Mouse (Mus musculus) forebrain, embryonic 13.5 days (tissue): ENCODE measurements around the gene Vmn2r85. TPM values are rescaled to one million over a fixed set of nuclear protein-coding genes. Genes with fewer than 3 reads are reported as not detected.

Source experiments
- ATAC-seq: fragments of 200-750 bp; cut with Nextera tagmentation; 2 replicates; pipeline ENCODE4 v1.8.0; 2017
- H3K27ac ChIP-seq: fragments of 300-500 bp; sonication (generic); 2 replicates; pipeline ENCODE4 v1.5.1; 2015; ENCODE audit warnings: inconsistent platforms, mild to moderate bottlenecking, moderate library complexity
- H3K27me3 ChIP-seq: fragments of 300-500 bp; sonication (generic); 2 replicates; pipeline ENCODE4 v1.6.1; 2015; ENCODE audit warnings: mild to moderate bottlenecking, inconsistent platforms
- H3K36me3 ChIP-seq: fragments of 300-500 bp; sonication (generic); 2 replicates; pipeline ENCODE4 v1.6.1; 2015; ENCODE audit warnings: mild to moderate bottlenecking, inconsistent platforms; ENCODE audit not compliant: poor library complexity, severe bottlenecking
- H3K4me1 ChIP-seq: fragments of 300-500 bp; sonication (generic); 2 replicates; pipeline ENCODE4 v1.6.1; 2015; ENCODE audit warnings: inconsistent platforms
- H3K4me2 ChIP-seq: fragments of 300-500 bp; sonication (generic); 2 replicates; pipeline ENCODE4 v1.6.1; 2015; ENCODE audit warnings: inconsistent platforms, mild to moderate bottlenecking, moderate library complexity
- H3K4me3 ChIP-seq: fragments of 300-500 bp; sonication (generic); 2 replicates; pipeline ENCODE4 v1.5.1; 2015; ENCODE audit warnings: mild to moderate bottlenecking, inconsistent platforms
- H3K9ac ChIP-seq: fragments of 300-500 bp; sonication (generic); 2 replicates; pipeline ENCODE4 v1.6.1; 2015; ENCODE audit warnings: mild to moderate bottlenecking, inconsistent platforms
- H3K9me3 ChIP-seq: fragments of 300-500 bp; sonication (generic); replicated peaks from 2 replicates; pipeline ENCODE4 v1.6.1; 2016; ENCODE audit warnings: inconsistent platforms
- WGBS: fragments of 180-500 bp; shearing (Covaris S2); methylation state at CpG from one replicate; pipeline ENCODE4 v1.1.7; 2015; 5-methylcytosine and 5-hydroxymethylcytosine counted together
- polyA plus RNA-seq: library from polyadenylated mRNA; unstranded; fragments of >200 nt; fragmentation: Nextera tagmentation; extraction: Ambion mirVana; gene quantifications from 2 replicates; pipeline ENCODE4 v1.2.1, GENCODE M21; 2015

Gene Vmn2r85
- polyA plus RNA-seq, 1 experiment from 2014 or later = not detected

DNA sequence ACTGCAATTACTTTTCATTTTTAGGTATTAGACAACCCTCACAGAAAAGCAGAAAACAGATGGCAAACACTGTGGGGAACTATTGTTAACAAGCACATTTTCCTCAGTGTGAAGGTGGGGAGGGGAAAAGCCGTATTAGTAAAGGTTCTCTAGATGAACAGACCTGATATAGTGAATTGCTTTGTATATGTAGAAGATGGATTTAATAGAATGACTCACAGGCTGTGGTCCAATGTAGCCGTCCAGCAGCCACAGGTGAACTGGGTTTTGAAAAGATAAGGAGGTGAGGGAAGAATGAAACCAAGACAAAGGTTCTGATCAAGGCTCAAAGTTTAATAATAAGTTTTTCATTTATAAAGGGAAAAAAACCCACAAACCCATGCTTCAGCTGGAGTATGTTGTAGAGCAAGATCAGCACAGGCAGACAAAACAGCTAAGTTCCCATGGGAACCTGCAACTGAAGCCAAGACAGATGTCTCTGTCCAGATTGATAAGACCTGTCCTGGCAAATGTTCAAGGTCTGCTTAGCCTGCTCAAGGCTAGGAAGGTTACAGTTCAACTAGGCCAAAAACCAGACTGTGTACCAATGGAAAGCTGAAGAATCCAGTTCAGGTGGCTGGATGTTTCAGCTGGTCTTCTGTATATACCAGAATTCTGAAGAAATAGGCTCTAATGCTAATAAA is 56.9 kb downstream of the Vmn2r85 start:
- Histone ChIP-seq H3K4me1 (no peaks in the 10 kb centered on the region), H3K36me3 (no peaks in the 10 kb centered on the region), H3K4me2 (no peak overlapping the region), H3K27me3 (no peaks in the 10 kb centered on the region), H3K9ac (no peak overlapping the region), H3K27ac (no peak overlapping the region), H3K4me3 (no peak overlapping the region), H3K9me3 (no peaks in the 10 kb centered on the region)
- ATAC-seq = no peak
- WGBS = 87% methylated on average over 2 of the region's 2 CpGs

DNA sequence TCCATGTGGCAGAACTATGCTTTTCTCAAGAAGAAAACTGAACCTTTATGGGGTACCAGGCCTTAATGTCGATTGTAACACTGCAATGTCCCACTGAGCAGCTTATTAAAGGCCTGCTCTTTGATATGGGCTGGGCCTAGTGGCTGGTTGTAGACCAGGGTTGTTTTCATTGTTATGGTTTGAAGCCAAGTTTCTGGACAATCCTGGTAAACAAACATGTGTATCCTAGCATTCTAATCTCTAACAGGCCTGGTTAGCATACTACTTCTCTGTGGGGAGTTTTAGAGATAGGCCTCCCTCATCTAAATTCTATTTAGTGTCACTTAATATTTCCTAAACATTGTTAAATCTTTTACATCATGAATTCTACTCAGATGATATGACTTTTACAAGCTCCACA is 57.9 kb downstream of the Vmn2r85 start:
- no peak overlapping the region for H3K4me3 ChIP-seq
- H3K4me2 ChIP-seq = no peak overlapping the region
- H3K27me3 ChIP-seq = no peaks in the 10 kb centered on the region
- no peaks in the 10 kb centered on the region for H3K36me3 ChIP-seq
- 44% methylated on average over 1 of the region's 1 CpGs for WGBS
- no peaks in the 10 kb centered on the region for H3K4me1 ChIP-seq
- no peaks in the 10 kb centered on the region for H3K9me3 ChIP-seq
- H3K9ac ChIP-seq = no peak overlapping the region
- H3K27ac ChIP-seq = no peak overlapping the region
- no peak for ATAC-seq

DNA sequence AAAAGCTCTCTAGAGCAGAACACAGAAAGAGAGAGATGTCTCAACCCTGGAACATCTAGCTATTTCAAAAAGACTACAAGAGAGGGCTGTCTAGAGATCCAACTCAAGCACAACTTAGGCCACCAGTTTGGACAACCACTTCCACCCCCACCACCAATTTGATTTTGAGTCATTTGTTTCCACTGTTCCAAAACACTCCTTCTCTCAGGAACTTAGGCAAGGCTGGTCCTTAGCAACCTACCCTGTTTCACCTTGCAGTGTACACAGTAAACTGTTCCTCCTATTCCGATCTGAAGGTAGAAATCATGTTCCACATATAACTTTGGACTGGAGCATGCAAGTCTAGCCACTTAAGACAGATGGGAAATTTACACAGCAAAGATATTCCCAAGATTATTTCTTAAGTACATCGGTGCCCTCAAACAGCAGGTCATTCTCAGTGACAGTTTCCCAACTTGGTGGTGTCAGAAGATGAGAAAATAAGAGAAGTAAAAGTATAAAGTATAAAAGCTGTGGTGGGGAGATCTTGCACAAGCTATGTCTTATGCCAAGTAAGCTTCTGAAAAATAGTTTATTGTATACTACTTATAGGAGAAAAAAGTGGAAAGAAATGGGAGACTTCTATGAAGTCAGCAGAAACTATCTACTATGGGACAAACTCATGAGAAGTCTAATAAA is 59.4 kb downstream of the Vmn2r85 start:
- no peaks in the 10 kb centered on the region for H3K4me1 ChIP-seq
- 91% methylated on average over 2 of the region's 2 CpGs for WGBS
- no peaks in the 10 kb centered on the region for H3K27me3 ChIP-seq
- ATAC-seq = no peak
- H3K4me2 ChIP-seq = no peak overlapping the region
- no peak overlapping the region for H3K4me3 ChIP-seq
- no peak overlapping the region for H3K27ac ChIP-seq
- no peak overlapping the region for H3K9ac ChIP-seq
- H3K9me3 ChIP-seq = no peaks in the 10 kb centered on the region
- no peaks in the 10 kb centered on the region for H3K36me3 ChIP-seq

DNA sequence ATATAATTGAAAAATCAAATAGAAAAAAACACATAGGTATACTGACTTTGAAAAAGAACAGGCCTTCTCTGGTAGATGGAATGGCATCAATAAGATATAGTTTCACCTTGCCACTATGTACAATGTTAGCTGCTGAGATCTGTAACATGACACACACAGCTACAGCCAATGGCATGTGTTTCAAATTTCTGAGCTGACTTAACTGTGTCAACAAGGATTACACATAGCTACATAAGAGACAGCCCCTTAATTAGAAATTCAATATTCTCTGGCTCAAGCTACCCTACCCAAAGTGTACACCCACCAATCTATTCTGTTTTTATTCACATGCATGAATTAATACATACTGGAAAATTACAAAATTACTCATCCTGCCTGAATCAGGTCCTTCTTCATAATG is 61.1 kb downstream of the Vmn2r85 start:
- no peak for ATAC-seq
- H3K4me1 ChIP-seq = no peaks in the 10 kb centered on the region
- no peaks in the 10 kb centered on the region for H3K9me3 ChIP-seq
- H3K36me3 ChIP-seq = no peaks in the 10 kb centered on the region
- H3K27me3 ChIP-seq = no peaks in the 10 kb centered on the region
- no peak overlapping the region for H3K4me2 ChIP-seq
- H3K27ac ChIP-seq = no peak overlapping the region
- H3K9ac ChIP-seq = no peak overlapping the region
- H3K4me3 ChIP-seq = no peak overlapping the region

DNA sequence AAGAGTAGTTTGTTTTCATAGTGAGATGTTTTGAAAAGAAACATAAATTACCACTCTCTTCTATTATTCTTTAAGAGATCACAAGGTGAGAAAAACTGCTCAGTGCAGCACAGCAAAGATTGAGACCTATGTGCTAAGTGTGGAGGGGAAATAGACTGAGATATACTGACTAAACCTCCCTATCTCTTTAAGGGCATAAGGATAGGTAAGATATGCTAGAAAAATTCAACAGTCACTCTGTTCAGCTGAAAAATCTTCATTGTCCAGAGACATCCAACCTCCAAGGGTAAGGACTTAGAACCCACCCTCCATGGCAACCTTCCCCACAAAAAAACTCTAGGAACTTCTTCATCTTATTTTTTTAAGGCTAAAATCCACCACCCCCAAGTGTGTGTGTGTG is 64.7 kb downstream of the Vmn2r85 start:
- Histone ChIP-seq H3K9ac (no peak overlapping the region), H3K27me3 (no peaks in the 10 kb centered on the region), H3K36me3 (no peaks in the 10 kb centered on the region), H3K4me1 (no peaks in the 10 kb centered on the region), H3K27ac (no peak overlapping the region), H3K9me3 (no peaks in the 10 kb centered on the region), H3K4me3 (no peak overlapping the region), H3K4me2 (no peak overlapping the region)
- ATAC-seq = no peak

Other genes starting within 250 kb of the Vmn2r85 start
- not detected in 2 replicates for gene Olfr826, start 245.5 kb downstream of the Vmn2r85 start, polyA plus RNA-seq
- not detected in 2 replicates for gene Olfr827, start 215.3 kb downstream of the Vmn2r85 start, polyA plus RNA-seq
- gene Neurod4, start 149.5 kb downstream of the Vmn2r85 start, polyA plus RNA-seq = 4.4 and 4.7 TPM in 2 replicates
- gene Tespa1, start 106.8 kb downstream of the Vmn2r85 start, polyA plus RNA-seq = not detected in 2 replicates
- gene Vmn2r84, start 35.4 kb downstream of the Vmn2r85 start, polyA plus RNA-seq = not detected in 2 replicates
- gene Vmn2r86, start 26.3 kb upstream of the Vmn2r85 start, polyA plus RNA-seq = not detected in 2 replicates
- 0.06 TPM in 1 of 2 replicates, not detected in the other for gene Vmn2r87, start 67.7 kb upstream of the Vmn2r85 start, polyA plus RNA-seq